Mouse (Mus musculus) hematopoietic stem cell, adult 5-6 weeks (primary cell): ENCODE measurements at regions not wholly inside any gene's neighbourhood (a gene's known extent, or its start where the extent isn't known, plus 50 kb on each side); places are given as distances from the start of the nearest gene placed in this dataset.
A peak's percentile ranks its signal among the peaks of the same experiment; 100 is the strongest.

Experiments
- ATAC-seq, 2 experiments: fragments of 125-278 bp in 1 of 2; replicated peaks in 1 of 2; 2 replicates each; pipeline ENCODE4 v1.8.0; 2016 to 2017; ENCODE audit warnings: inconsistent platforms in 2 of 2, mild to moderate bottlenecking in 2 of 2, moderate number of reproducible peaks in 2 of 2, low read depth in 1 of 2, moderate TSS enrichment in 1 of 2; ENCODE audit not compliant: low FRiP score in 2 of 2, poor library complexity in 2 of 2, severe bottlenecking in 2 of 2, insufficient read depth in 1 of 2, low TSS enrichment in 1 of 2

DNA sequence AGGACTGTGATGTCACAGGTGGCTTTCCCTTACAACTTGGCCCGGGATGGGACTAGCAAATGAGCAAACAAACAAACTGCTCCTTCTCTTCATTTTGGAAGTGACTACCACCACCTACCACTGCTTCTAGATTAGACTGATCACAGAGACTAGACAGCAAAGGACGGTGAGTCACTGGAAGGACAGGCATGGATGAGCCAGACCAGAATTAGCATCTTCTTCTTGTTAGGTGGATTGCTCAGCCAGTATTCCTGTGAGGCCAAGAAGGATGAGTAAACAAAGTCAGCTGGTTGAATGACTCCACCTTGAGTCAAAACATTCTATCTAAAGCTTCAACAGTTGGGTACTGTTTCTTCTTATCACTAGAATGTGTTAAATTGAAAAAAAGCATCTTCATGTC lies 385.1 kb upstream of the Mon1b start:
- ATAC-seq = no peak

DNA sequence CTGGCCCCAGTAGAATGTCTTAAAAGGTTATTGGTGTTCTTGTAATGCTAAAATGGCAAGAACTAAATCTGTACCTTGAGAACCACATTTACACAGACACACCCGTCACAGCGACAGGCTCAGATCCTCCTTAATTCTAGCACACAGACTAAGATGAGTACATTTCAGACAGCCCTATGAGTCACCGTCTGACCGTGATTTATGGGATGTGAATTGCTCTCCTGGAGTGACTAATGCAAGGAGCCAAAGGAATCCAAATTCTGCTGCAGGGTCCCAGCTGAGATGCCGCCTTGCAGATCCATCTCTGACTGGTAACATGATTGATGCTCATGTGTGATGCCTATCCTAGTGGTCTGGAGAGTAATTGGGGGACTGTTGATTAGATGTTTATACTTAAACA lies 381.3 kb upstream of the Mon1b start:
- ATAC-seq = no peak

DNA sequence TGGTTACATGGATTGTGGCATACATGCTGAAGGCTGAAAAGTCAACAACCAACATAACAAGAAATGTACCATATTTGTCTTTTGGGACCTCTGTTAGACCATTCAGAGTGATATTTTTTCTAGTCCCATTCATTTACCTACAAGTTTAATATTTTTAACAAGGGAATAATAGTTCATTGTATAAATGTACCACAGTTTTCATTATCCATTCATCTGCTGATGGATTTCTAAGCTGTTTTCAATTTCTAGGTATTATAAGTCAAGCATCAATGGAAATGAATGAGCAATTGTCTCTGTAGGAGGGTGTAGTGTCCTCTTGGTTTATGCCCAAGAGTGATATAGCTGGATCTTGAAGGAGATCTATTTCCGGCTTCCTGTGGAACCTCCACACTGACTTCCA lies 375.9 kb upstream of the Mon1b start:
- no peak for ATAC-seq

DNA sequence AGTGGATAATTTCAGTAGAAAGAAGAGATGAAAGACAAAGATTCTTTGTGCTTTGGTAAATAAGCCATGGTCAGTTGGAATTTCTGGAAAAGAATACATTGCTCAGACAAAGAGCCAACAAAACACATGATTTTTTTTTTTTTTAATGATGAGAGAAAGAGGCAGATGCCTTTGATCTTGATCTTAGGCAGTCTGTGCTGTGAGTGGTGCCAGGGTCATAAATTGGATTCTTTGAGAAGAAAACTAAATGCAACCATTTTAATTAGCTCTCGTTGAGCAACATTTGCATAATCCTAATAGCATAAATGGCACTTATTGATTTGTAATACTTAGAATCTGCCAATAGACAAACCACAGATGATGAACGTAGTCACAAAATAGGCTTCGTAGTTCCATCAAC lies 372.1 kb upstream of the Mon1b start:
- no peak for ATAC-seq

DNA sequence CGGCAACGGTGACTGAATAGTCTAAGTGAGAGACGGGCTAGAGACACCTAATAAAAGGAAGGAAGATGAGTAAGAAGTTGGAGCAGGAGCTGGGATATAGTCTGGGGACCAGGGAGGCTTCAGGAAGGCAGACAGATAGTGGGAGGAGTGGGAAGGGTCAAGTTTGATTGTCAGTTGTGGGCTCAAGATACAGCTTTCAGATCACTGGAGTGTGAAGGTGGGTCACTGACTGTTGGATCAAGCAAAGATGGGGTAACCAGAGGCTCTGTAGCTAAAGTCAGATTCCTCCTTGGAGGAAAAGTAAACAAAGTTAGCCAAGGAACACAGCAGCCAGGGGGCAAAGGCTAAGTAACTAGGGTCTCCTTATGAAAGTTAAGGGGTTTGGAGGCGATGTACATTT lies 364.1 kb upstream of the Mon1b start:
- no peak for ATAC-seq

DNA sequence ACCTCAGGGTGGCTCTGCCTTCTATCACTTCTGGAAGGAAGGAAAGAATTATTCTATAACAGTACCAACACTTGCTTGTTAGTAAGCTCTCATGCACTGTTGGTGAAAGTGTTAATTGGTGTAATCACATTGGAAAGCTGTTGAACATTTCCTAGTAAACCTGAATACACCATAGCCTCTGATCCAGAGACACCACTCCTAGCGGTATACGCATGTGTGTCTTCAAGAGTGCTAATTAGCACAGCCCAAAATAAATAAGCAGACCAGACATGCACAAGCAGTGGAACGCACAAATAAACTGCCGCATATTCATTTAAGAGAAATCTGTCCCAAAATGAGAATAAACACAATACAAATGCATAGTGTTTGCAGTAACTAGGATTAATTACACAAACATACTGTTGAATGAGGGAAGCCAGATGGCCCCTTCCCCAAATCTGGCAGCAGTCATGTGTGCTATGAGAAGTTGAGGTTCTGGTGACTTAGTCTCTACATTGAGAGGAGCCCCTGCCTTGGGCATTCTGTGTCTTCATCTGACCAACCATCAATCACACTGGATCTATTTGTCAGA lies 335.0 kb upstream of the Mon1b start:
- no peak for ATAC-seq

DNA sequence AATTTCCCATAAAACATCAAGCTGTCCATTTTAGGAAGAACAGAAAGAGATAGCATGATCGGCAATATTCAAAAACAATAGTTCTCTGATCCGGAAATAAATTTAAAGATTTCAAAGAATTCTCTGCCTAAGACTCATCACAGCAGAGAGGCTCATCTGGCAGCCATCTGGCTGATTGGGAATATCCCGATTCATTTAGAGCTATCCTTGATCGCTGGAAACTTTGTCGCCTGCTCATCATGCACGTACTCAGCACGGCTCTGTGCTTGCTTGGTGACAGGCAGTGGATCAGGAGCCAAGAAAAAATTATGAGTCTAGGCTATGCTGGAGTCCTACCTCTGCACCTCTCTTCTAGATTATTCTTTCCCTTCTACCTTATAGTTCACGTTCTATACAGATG lies 332.0 kb upstream of the Mon1b start:
- no peak for ATAC-seq

DNA sequence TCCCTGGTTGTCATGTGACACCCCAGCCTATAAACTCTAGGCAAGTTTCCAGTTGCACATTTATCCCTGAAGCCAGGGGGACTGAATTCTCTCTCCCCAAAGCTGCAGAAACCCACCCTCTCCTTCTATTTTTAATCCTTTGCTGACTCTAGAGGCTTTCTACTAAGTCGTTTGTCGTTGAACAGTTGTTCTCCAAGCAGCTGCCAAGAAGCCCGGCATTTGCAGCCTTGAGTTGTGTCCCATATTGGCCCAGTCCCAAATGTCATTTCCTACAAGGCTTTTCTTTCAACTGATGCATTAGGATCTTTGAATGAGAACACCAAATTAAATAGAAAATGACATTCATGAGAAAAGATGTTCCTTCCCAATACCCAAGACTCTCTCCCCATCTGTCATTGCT lies 318.2 kb upstream of the Mon1b start:
- no peak for ATAC-seq

DNA sequence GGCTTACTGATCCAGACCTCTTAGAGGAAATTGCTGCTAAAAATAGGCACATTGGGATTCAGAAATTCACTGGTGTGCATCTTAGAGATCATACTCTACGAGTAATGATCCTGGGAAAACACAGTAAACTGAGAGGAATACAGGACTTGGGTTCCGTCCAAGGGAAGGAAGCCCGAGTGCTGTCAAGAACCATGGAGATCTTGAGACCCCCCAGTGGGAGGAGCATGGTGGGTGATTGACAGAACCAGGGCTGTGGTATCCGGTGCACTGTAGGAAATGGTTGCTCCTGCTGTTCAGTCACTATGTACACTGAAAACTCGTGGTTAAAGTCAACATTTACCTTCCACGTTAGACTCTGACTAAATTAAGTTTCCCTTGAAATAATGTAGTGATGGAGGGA lies 303.8 kb upstream of the Mon1b start:
- ATAC-seq = no peak

DNA sequence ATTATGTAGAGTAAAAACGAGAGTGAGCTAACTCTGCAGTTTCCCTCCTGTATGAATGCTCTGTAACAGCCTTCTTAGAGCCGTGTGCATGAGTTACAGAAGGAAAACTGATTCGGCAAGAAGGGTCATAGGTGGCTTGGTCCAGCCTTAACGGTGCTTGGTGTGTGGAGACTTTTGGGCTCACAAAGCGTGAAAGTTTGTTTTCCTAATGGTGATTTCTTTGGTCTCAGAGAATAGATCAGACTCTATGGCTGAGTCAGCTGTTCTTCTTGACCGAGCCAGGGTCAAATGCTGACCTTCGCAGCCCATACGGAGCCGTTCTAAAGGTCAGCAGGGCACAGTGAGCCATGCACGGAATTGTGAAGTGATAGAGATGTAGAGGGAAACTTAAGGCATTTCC lies 294.1 kb upstream of the Mon1b start:
- no peak for ATAC-seq

DNA sequence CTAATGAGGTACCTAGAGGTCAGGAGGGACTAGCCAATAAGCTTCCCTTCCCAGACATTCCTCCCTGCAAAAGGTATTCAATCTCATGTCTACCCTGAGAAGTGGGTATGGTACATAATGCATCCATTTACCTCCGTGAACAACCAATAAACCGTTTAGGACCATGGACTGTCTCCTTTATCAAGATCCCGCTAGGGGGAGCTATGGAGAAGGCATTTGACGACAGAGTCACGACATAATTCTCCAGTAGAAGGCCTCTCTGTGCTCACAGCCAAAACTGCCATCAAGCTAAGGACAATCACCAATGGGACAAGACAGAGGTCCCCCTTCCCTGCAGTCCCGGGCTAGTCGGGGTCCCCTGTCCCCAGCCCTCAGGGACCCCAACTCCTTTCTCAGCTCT lies 273.5 kb upstream of the Mon1b start:
- ATAC-seq = peak in 1 of 2 experiments; percentile 69; a peak in 2 of 4 replicates

DNA sequence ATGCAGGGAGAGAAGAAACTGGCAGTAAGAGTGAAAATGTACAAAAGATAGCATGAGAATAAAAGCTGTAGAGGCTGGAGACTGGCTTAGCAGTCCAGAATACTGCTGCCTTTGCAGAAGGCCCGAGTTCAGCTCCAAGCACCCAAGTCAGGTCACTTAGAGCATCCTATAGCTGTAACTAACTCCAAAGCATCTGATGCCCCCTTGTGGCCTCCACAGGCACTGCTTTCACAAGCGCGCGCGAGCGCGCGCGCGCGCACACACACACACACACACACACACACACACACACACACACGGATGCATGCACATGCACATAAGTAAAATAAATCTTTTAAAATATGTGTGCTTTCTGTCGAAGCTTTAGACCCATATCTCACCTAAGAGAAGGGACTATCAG lies 271.2 kb upstream of the Mon1b start:
- ATAC-seq = no peak

DNA sequence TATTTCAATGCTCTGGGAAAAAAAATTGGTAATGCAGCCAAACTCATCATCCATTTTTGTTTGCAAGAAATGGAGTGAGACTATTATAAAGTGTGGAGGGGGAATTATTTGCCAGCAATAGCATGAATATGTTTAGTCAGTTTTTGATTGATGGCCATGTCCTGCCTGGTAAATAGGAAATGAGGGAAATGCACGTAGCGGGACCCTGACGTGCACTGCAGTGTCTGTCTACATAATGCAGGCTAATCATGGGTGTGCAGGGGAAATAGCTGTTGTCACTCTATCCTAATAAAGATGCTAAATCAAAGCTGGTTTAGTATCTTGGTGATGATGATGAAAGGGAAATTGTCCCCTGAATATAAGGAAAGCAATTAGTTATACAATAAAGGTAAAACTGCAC lies 251.9 kb upstream of the Mon1b start:
- ATAC-seq = no peak

DNA sequence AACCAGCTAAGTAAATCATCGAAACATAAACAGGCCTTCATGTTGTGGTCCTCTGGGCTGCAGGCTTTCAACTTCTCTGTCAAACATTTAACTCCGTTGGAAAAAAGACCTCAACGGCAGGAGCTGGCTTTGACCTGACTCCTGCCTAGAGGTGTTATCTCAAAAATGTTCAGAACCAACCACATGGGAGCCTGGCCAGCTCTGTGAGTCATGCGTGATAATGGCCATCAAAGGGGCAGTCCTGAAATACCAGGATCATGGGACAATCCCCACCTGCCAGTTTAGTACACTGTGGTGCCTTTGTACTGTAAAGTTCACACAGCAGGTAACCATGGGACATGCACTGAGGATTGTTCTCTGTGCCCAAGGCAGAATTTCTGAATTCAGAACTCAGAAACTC lies 251.4 kb upstream of the Mon1b start:
- no peak for ATAC-seq

DNA sequence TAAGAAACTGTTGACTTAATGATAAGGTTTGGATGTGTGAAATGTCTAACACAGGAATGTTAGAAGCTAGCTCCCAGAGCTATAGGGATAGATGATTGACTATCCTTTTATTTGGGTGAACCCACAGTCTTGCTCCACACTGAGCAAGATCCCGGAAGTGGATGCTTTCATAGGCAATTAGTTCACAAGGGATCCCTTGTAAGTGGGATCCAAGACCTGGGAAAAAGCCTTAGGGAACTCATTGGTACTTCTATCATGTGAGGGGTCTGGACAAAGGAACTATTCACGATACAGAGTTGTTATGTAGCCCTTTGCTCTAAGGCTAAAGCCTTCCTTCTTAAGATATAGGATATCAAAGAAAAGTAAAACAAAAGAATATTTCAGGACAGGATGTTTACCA lies 245.9 kb upstream of the Mon1b start:
- no peak for ATAC-seq

DNA sequence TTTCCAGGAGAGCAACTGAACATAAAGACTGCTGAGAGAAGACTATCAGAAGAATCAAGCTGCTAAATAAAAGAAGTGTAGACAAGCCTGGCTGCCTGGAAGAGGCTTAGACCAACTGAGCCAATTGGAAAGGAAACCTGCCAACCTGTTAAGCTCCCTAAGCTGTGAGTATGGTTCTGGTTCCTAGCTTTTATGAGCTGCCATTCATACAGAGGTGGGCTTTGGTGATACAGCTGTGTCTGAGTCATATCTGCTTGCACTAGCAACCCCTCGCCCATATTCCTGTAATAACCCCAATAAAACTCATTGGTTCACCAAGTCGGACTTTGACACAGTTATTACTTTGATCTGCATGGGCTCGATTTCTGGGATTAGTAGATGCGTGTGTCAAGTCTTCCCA lies 245.3 kb upstream of the Mon1b start:
- ATAC-seq = no peak

DNA sequence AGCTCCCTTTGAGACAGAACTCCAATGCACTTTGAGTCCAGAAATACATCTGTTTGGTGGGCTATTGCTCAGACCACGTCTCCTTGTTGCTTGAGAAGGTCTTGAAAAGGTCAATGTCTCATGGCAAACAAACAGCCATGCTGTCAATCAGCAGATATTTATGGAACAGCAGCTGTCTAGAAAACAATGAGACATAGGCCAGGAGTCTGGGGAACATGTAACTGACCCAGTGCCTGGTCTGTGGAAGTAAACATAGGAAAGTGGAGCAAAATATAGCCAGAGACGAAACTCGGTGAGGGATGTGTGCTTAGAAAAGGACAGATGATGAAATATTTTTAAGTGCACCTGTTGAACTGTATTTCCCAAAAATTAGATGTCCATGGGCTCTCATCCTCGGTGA lies 241.1 kb upstream of the Mon1b start:
- no peak for ATAC-seq

DNA sequence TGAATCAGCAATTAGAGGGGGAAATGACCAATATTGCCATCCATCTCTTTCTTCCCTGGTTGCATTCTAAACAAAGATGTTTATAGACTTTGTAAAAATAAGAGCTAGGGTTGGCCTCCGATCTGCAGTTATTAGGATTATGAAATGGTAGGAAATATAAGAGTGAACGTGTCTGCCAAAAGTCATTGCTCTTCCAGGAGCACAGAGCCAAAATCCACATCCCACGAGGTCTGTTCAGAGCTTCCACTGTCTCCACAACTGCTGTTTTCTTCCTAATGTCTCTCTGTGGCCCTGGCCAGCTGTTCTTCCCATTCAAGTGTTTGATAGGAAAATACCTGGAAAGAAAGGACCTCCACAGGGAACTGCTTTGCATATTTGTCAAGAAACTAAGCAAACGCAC lies 230.2 kb upstream of the Mon1b start:
- ATAC-seq = no peak

DNA sequence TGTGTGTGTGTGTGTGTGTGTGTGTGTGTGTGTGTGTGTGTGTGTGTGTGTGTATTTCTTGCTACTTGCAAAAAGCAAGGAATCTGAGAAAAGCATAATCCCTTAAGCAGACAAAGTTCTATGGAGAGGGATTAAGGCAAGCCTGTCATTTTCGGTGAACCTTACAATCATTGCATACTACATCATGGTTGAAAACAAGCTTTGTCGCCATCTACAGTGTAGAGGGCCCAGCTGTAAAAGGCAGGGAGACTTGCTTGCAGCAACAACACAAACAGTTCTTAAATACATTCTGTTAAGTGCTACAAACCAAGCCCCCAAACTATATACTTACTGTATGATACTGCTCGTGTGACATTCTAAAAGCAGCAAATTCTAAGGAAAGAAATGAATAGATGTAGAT lies 216.0 kb upstream of the Mon1b start:
- no peak for ATAC-seq

DNA sequence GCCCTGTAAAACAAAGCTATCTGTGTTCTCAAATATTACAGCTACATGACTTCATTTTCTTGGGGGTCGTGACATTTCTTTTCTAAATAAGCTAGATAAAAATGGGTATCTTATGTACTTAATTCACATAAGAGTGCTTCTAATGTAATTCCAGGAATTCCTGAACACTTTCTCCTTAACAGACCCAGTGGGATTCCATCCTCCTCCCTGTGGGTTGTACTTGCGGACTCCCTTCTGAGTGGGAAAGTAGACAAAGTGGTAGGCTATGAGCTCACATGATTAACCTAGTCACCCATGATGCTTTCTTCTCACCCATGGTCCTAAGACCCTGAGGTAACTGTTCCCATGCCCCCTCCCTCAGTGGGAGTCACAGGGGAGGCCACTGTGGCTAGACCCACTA lies 212.7 kb upstream of the Mon1b start:
- no peak for ATAC-seq
